Mouse (Mus musculus): Measurements from ENCODE around the gene Rpl35. TPM values are rescaled to one million over a fixed set of nuclear protein-coding genes. Genes with fewer than 3 reads are reported as not detected.
"Not testable (repeated sequence)": the region's sequence is repeated elsewhere in the genome, so short reads cannot be mapped to it uniquely, and the experiment has no call there.

The Rpl35 gene
- 1,431 and 1,509 TPM in 2 replicates for polyA plus RNA-seq (2015; fragmentation: Nextera tagmentation; extraction: Ambion mirVana)

DNA sequence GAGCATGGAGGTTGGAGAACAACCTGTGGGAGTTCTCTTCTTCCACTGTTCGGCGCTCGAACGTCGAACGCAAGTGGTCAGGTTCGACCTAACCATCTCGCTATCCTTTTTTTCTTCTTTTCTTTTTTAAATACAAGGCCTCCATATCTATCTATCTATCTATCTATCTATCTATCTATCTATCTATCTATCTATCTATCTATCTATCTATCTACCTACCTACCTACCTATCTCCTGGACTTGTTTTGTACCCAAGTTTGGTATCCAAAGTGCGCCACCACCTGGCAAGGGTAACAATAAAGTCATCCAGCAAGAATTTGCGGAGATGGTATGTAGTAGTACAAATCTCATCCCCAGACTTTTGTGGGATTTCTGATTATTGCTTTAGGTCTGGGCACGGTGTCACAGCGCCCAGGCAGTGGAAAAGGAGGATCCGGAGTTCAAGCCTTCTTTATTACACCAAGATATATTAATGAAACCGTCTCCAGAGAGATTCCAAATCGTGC lies at the start of gene Rpl35:
TSS of gene Rpl35 (minus strand) at position 51 of the 506 bp plus-strand sequence.
- DNase-seq (ENCODE audit: low spot score), result peak; percentile 58

GRCm38 (mm10) chr2:39048515-39048914 lies 43.1 kb upstream of the Rpl35 start:
- DNase-seq (ENCODE audit: low spot score), result no peak

GRCm38 (mm10) chr2:39040215-39040614 lies 34.8 kb upstream of the Rpl35 start:
- DNase-seq (ENCODE audit: low spot score), result no peak

DNA sequence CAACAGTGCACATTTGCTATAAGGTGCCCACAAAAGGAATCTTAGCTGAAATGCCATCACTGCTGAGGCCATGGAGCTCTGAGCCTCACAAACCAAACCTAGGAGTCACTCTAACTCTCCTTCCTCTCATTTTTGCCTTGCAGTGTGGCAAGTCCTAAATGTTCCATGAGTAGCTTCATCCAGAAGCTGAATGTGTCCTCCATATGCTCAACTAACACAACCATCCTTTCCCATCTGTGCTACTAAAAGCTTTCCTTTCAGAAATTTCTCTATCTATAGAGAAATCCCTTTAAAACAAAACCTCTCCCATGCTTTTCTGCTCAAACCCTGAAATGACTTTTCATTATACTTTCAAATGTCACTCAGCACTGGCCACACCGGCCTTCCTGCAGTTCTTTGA lies 26.2 kb upstream of the Rpl35 start:
- DNase-seq (ENCODE audit: low spot score), result no peak

DNA sequence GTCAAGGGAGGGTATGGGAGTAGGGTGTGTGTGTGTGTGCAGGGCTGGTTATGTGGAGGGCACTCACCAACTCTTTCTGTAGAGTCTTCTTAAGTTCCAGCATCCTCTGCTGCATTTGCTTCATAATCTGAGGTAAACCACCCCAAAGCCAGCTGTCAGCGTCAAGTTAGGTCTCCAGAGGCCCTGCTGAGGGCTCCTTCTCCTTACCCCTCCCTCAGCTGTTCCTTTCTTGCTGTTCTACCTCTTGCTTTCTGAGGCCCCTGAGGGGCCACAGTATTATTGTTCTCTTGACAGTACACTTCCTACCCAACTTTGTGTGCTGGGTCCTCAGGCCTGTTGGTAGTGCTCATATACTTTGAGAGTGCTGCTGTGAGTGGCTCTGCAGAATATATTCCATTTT lies 14.6 kb upstream of the Rpl35 start:
- DNase-seq (ENCODE audit: low spot score), result no peak

DNA sequence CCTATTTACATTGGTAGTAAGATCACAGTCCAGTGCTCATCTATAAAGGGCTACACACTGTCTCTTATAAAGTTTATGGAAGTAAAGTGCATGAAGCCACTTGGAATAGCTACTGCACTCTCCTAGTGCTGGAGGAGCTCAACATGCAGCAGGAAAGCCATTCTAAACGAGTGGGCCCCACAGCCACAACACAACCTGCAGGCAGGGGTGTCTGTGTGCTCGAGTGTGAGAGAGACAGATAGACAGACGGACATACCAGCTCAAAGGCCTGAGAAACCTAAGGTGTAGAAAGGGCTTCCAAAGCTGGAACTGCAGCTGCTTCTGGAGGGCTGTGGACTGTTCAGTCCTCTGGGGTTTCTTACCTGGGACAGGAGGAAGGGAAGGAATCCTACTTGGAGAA lies 11.2 kb upstream of the Rpl35 start:
- DNase-seq (ENCODE audit: low spot score), result no peak

DNA sequence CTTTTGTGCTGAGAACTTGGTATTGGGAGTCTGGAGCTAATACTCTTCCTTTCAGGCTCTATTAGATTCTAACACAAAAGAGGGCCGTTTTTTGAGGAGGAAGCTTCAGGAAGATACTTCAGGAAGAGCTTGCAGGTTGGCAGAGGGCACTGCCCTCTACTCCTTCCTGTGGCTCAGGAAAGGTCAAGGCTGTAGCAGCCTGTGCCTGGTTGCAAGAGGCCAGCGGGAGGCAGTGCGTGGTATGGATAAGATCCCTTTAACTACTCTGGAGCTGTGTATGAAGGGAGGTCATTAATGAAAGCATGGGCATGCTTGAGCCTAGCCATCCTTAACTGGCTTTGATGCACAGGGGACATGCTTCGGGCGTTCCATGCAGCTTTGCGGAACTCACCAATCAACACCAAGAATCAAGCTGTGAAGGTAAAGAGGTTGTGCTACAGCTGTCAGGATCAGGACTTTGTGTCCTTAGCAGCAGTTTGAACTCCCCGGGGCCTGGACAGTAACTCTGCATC lies 7.4 kb upstream of the Rpl35 start:
- DNase-seq (ENCODE audit: low spot score), result no peak

DNA sequence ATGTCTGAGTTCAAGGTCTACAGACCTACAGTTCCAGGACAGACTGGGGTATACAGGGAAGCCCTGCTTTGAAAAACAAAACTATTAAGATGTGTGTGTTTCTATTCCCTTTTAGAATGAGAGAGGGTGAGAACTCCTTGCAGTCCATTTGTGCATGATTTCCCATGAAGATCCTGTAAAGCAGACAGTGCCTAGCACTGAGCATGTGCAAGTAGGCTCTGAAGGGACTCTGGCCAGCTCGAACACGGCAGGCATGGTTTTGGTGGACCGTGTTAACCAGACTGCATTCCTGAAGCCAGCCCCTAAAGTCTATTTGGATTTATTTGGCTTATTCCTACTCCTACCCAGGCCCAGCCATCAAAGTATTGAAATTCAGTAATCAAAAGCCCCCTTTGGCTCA lies 6.5 kb upstream of the Rpl35 start:
- DNase-seq (ENCODE audit: low spot score), result no peak

- DNase-seq (ENCODE audit: low spot score), result no peak
Measured at GRCm38 (mm10) chr2:39011264-39011663, 5.8 kb upstream of the Rpl35 start.

- not testable (repeated sequence) for DNase-seq (ENCODE audit: low spot score)
Measured at GRCm38 (mm10) chr2:39010144-39010543, 4.7 kb upstream of the Rpl35 start.

GRCm38 (mm10) chr2:39008954-39009365 lies 3.5 kb upstream of the Rpl35 start:
- DNase-seq (ENCODE audit: low spot score), result peak; percentile 83

DNA sequence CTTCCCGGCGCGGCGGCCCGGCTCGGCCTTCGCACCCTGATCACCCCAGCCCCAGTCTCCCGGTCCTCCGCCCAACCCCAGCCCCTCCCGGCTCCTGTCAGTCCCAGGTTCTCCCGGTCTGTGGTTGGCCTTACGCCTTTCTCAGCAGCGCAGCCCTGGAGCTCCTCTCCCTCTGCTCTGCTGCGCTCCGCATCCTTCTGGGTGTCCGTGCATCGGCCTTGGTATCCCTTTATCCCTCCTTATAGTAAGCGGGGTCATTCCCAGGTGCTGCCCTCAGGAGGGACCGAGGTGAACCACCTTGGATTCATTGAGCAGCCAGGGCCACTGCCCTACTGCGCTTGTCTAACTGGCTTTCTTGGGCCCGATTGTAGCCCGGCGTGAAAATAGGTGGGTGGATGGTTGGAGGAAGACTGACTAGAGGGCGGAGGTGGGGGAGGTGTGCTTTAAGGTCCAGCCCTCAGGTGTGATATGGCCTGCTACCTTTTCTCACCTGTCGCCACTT lies 3.0 kb upstream of the Rpl35 start:
- DNase-seq (ENCODE audit: low spot score), result peak; percentile 37

- DNase-seq (ENCODE audit: low spot score), result peak; percentile 94
Measured at GRCm38 (mm10) chr2:39007865-39008264, 2.4 kb upstream of the Rpl35 start.

DNA sequence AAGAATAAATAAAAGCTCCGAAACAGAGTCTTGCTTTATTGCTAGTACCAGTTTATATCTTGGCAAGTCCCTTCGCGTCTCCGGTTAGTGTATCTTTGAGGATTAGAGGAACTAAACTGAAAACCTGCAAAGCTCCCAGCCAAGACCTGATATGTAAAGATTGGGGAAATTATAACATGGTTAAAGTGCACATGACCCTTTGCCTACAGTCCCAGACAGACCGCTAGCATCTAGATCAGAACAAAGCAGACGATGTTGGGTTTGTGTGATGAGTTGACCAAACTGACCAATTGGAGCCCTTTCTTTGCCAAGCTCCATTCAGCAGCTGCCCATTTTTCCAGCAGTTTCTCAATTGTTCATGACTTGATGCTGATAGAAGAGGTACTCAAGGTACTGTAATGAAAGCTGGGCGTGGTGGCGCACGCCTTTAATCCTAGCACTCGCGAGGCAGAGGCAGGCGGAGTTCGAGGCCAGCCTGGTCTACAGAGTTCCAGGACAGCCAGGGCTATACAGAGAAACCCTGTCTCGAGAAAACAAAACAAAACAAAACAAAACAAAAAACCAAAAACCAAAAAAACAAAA lies 816 bp upstream of the Rpl35 start:
- DNase-seq (ENCODE audit: low spot score), result no peak

DNA sequence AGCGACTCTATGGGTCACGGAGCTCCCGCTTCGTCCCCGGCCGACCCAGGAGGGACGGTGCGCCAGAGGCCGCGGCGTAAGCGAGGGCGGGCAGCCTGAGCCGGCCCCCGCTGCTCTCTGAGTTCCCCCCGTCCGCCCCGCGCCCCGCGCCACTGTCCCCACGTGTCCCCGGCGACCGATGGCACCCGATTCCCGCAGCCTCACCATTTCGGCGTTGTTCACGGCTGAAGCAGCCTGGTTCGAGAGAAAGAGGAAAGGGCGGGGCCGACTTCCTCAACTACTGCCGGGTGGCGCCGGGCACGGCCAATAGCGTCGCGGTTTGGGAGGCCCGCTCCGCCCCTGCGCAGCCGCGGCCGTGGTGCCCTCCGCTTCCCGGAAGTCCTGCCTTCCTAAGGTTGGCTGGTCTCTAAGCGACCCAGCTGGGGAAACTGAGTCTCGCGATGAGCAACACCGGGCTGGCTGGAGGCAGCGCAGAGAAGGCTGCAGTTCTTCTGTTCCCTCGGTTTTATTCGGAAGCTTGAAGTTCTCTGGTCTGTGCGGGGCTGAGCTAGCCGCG lies 466 bp downstream of the Rpl35 start, which contains the start of gene Arpc5l:
TSS of gene Arpc5l (plus strand) at position 469 of the 556 bp plus-strand sequence.
- peak; percentile 94 for DNase-seq (ENCODE audit: low spot score)

DNA sequence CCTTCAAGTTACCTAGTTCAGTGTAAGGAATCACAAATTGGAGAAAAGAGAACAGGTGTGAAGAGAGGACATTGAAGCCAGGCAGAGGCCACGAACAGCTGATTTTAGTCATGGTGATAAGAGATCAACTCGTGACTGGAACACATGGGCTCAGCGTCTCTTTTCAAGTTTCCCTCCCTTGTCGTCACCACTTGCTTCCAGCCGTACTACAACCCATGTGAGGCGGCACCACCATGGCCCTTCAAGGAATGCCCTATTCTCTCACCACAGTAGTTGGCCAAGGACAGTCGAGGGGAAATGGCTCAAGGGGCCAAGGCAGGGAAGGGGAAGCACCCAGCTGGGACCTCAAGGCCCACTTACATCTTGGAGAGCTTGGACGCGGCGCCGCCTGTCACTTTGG lies 1.1 kb downstream of the Rpl35 start:
- DNase-seq (ENCODE audit: low spot score), result peak; percentile 43

GRCm38 (mm10) chr2:39003512-39003911 lies 1.9 kb downstream of the Rpl35 start:
- DNase-seq (ENCODE audit: low spot score), result no peak

GRCm38 (mm10) chr2:39003106-39003505 lies 2.3 kb downstream of the Rpl35 start:
- DNase-seq (ENCODE audit: low spot score), result no peak

- DNase-seq (ENCODE audit: low spot score), result no peak
Measured at GRCm38 (mm10) chr2:39001866-39002265, 3.6 kb downstream of the Rpl35 start.

- no peak for DNase-seq (ENCODE audit: low spot score)
Measured at GRCm38 (mm10) chr2:39000587-39000919, 4.9 kb downstream of the Rpl35 start.

DNA sequence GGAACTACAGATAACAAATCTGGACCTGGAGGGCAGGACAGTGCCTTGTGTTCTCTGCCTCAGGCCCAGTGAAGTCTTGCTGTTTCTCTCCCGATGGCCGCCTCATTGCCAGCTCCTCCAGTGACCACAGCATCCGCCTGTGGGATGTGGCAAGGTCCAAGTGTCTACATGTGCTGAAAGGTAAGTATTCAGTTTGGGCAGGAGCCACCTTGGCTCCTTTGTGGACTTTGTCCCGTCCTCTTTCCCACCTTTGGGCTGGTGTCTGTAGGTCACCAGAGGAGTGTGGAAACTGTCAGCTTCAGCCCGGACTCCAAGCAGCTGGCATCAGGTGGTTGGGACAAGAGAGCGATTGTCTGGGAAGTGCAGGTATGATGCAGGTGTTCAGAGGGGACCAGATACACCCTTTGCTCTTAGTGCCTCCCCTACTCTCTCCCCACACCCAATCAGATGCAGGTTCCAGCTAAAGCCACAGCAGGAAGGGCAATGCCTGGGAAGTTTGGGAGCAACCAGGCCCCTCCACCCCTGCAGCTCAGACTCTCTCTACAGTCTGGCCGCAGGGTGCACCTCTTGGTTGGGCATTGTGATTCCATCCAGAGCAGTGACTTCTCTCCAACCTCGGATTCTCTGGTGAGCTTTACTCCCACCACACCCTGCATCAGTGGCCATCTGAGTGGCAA lies 5.4 kb downstream of the Rpl35 start:
- DNase-seq (ENCODE audit: low spot score), result no peak

GRCm38 (mm10) chr2:38999381-38999780 lies 6.0 kb downstream of the Rpl35 start:
- no peak for DNase-seq (ENCODE audit: low spot score)
